Mouse (Mus musculus) regulatory T cell (primary cell): ENCODE data around the gene Arhgef7.

ENCODE experiments used
- in situ Hi-C: fragments of 300-600 bp; cut with MboI, MseI; formaldehyde crosslinking; loops from one replicate; pipeline ENCODE4 v1.15.1; 2025; ENCODE audit warnings: high pct_unique_total_duplicates

Arhgef7 gene

GRCm38 (mm10) chr8:11727651-11728481, at the start of gene Arhgef7:
Gene Arhgef7, plus strand, starts transcription at chr8:11727721.
- in situ Hi-C loops, result no loop called here

GRCm38 (mm10) chr8:11684558-11684957, 43.0 kb upstream of the Arhgef7 start:
- in situ Hi-C loops, result no loop called here

- in situ Hi-C loops, result no loop called here
Observed at GRCm38 (mm10) chr8:11687251-11687650, 40.3 kb upstream of the Arhgef7 start.

GRCm38 (mm10) chr8:11689945-11690344, 37.6 kb upstream of the Arhgef7 start:
- in situ Hi-C loops, result loop anchor here (10.0 kb wide), 1 partner anchor 185 kb away; no protein-coding TSS in a partner anchor

- in situ Hi-C loops, result loop anchor here (10.0 kb wide), 1 partner anchor 186 kb away; no protein-coding TSS in a partner anchor
Observed at GRCm38 (mm10) chr8:11691284-11691683, 36.2 kb upstream of the Arhgef7 start.

- in situ Hi-C loops, result loop anchor here (10.0 kb wide), 1 partner anchor 187 kb away; no protein-coding TSS in a partner anchor
Observed at GRCm38 (mm10) chr8:11691761-11692160, 35.8 kb upstream of the Arhgef7 start.

- in situ Hi-C loops, result loop anchor here (10.0 kb wide), 1 partner anchor 188 kb away; no protein-coding TSS in a partner anchor
Observed at GRCm38 (mm10) chr8:11692455-11692854, 35.1 kb upstream of the Arhgef7 start.

- in situ Hi-C loops, result loop anchor here (10.0 kb wide), 1 partner anchor 189 kb away; no protein-coding TSS in a partner anchor
Observed at GRCm38 (mm10) chr8:11693972-11694371, 33.5 kb upstream of the Arhgef7 start.

- in situ Hi-C loops, result loop anchor here (10.0 kb wide), 1 partner anchor 191 kb away; no protein-coding TSS in a partner anchor
Observed at GRCm38 (mm10) chr8:11696176-11696575, 31.3 kb upstream of the Arhgef7 start.

- in situ Hi-C loops, result loop anchor here (10.0 kb wide), 1 partner anchor 193 kb away; no protein-coding TSS in a partner anchor
Observed at GRCm38 (mm10) chr8:11697467-11697866, 30.1 kb upstream of the Arhgef7 start.

GRCm38 (mm10) chr8:11699442-11700001, 28.0 kb upstream of the Arhgef7 start:
- in situ Hi-C loops, result loop anchor here (10.0 kb wide), 1 partner anchor 195 kb away; no protein-coding TSS in a partner anchor

- in situ Hi-C loops, result no loop called here
Observed at GRCm38 (mm10) chr8:11700060-11701032, 27.2 kb upstream of the Arhgef7 start.

GRCm38 (mm10) chr8:11701033-11701362, 26.5 kb upstream of the Arhgef7 start, which contains the start of gene 1700016D06Rik:
Gene 1700016D06Rik, minus strand, starts transcription at chr8:11701063.
- in situ Hi-C loops, result no loop called here

GRCm38 (mm10) chr8:11701428-11701827, 26.1 kb upstream of the Arhgef7 start:
- in situ Hi-C loops, result no loop called here

GRCm38 (mm10) chr8:11703789-11704188, 23.7 kb upstream of the Arhgef7 start:
- in situ Hi-C loops, result no loop called here

- in situ Hi-C loops, result loop anchor here (5.0 kb wide), 1 partner anchor 288 kb away; no protein-coding TSS in a partner anchor
Observed at GRCm38 (mm10) chr8:11704716-11705420, 22.7 kb upstream of the Arhgef7 start.

GRCm38 (mm10) chr8:11705818-11706217, 21.7 kb upstream of the Arhgef7 start:
- in situ Hi-C loops, result loop anchor here (5.0 kb wide), 1 partner anchor 289 kb away; no protein-coding TSS in a partner anchor

- in situ Hi-C loops, result loop anchor here (5.0 kb wide), 1 partner anchor 290 kb away; no protein-coding TSS in a partner anchor
Observed at GRCm38 (mm10) chr8:11707701-11708100, 19.8 kb upstream of the Arhgef7 start.

- in situ Hi-C loops, result loop anchor here (5.0 kb wide), 1 partner anchor 292 kb away; no protein-coding TSS in a partner anchor
Observed at GRCm38 (mm10) chr8:11708815-11709214, 18.7 kb upstream of the Arhgef7 start.

- in situ Hi-C loops, result loop anchor here (5.0 kb wide), 1 partner anchor 292 kb away; no protein-coding TSS in a partner anchor
Observed at GRCm38 (mm10) chr8:11709542-11709941, 18.0 kb upstream of the Arhgef7 start.
